Mouse (Mus musculus) gastrocnemius, postnatal 10 days (tissue): Measurements from ENCODE around the gene Pon3. TPM values are rescaled to one million over a fixed set of nuclear protein-coding genes. Genes with fewer than 3 reads are reported as not detected.

Experiments
- DNase-seq: peaks from one replicate; pipeline ENCODE4 v3.0.0; 2021; ENCODE audit warnings: mixed read lengths
- long read RNA-seq, 2 experiments: library from polyadenylated mRNA; stranded (forward); transcript quantifications; one replicate each; pipeline ENCODE4 v2.0.0; 2021
- total RNA-seq, 2 experiments: library from RNA; stranded (reverse); gene quantifications; 2 replicates each; pipeline ENCODE4 v1.2.3; 2021

The Pon3 gene
- total RNA-seq: 10 to 100 TPM; 17.0 to 24.2 TPM
- long read RNA-seq, experiment 1, partial matches to known transcripts: 1 of 7 reads
- long read RNA-seq, experiment 1, other reads (novel, unspliced or antisense): 3 of 7 reads
- long read RNA-seq, experiment 2, partial matches to known transcripts: 0 of 7 reads
- long read RNA-seq, experiment 2, other reads (novel, unspliced or antisense): 1 of 7 reads

DNA sequence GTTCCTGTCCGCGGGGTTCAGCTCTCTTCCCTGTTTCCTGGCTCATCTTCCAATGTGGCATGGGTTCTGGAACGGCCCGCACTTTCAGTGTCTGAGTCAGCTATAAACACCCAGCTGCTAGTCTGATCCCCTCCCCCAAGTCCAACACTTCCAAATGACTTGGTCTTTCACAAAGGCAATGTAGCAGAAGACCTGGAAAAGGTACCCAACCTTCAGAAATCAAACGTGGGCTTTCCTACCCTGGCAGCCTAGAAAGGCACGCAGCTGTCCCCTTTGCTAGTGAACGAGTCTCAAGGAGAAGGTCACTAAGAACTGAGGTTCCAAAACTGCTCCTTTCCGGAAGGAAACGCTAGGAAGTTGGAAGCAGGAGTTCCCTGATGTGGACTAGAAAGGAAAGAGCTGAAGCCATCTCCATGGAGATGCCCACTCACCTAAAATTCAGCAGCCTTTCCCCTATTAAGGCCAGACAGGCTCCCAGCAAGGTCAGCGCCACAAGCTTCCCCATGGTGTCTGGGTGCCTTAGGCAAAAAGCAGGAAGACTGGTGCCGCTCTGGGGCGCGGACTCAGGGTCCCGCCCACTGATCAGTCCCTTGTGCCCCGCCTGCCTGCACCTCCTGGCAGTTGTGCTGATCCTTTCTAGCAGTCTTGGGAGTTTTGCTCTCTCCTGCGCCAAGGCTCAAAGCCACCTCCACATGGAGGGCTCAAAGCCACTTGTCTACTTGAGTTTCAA, at the start of gene Pon3:
Pon3 (minus strand) TSS at position 565 of the 730 bp plus-strand sequence.
- peak; percentile 44 for DNase-seq

DNA sequence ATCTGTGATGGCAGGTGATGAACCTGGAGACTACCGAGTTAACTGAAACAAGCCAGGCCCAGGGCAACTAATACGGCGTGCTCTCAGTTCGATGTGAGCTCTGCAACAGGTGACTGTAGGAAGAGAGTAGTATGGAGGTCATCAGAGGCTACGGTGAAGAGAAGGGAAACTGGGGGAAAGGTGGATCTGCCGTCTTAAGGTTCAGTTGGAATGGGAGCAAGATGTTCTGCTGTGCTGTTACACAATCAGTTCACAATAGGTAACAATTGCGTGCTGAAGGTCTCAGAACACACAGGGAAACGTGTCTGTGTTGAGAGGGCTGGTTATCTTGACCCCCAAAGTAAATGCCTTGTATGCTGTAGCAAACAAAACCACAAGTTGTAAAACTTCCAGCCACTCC, 48.9 kb upstream of the Pon3 start:
- no peak for DNase-seq

DNA sequence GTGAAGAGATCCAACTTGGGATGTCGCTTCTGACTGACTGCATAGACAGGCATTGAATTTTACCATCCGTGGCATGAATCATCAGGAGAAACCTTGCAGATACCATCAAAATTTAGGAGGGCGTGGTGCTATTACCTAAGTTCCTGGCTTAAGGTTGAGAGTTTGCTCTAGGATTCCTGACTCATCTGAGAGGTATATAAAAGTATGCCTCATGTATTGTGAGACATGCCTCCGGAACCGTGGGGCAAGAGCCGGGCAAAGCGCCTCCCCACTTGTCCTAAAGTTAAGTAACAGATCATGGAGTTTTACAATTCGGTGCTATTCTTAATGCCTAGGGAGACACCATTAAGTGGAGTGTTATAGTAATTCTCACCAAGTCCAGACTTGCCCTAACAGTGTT, 44.5 kb upstream of the Pon3 start:
- DNase-seq: no peak

DNA sequence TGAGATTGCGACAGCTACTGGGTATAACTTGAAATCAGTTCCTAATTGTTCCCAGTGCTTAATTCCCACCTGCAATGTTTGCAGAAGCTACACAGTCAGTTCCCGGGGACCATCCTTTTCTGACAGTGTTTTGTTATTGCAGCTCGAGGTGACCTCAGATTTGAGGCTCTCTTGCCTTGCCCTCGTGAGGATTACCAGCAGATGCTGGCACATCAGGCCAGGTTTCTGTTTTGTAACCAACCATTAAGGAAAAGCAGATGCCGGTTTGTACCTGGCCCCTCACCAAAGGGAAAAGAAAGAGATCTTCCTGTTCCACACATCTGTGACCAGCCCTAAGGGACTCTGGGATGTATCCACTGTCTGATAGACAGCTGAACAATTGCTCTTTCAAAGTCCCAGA, 43.5 kb upstream of the Pon3 start:
- DNase-seq: no peak

DNA sequence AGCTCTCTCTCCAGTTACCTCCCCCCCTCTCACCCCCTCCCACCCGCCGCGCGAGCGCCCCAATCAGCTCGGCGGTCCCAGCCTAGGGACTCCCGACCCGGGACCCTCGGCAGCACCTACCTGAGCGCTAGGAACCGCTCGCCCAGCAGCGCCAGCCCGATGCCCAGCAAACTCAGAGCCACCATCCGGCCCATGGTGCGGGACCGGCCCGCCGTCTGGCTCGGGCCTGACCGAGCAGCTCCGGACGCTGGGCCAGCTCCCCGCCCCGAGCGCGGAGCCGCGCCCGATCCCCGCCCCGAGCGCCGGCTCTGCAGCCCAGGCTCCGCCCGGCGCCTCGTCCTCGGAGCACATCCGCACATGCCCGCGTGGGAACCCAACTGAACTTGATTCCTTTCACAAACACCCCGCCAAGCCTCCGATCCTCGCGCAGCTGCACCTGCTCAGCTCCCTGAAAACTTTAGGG, 42.0 kb upstream of the Pon3 start, which contains the start of gene Pon2:
Pon2 (minus strand) TSS at position 364 of the 463 bp plus-strand sequence.
- DNase-seq: peak; percentile 82

DNA sequence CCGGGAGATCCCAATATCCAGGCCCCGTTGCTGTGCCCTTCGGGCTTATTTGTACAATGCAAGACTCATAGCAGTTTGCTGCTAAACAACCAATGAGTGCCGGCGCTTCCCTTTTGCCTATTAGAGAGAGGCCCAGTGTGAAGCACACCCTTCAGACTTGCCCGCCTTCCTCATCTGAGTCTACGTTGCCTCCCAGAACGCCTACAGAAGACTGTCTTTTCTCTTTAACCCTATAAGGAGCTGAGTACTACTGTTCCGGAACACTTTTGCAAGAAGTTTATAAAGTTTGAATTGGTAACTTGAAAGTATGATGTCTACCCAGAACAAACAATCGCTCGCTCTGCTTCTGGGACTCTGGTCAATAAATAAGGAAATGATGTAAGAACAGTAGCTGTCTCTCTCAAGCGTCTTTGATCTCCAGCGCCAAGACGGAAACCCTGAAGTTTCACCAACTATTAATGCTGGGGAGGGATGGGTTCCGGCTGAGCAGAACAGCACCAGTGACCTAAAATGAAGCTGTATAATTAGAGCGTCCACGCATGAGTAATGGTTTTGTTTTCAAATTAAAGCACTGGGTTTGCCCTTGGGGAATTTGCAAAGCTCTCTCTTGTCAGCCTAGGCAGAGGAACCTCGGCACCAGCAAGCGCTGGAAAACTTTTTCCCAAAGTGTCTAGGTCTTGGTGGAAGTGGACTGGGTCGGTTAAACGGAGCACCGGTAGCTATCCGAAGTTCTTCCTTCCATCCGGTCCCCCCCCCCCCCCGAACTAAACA, 41.4 kb upstream of the Pon3 start:
- peak; percentile 15 for DNase-seq

DNA sequence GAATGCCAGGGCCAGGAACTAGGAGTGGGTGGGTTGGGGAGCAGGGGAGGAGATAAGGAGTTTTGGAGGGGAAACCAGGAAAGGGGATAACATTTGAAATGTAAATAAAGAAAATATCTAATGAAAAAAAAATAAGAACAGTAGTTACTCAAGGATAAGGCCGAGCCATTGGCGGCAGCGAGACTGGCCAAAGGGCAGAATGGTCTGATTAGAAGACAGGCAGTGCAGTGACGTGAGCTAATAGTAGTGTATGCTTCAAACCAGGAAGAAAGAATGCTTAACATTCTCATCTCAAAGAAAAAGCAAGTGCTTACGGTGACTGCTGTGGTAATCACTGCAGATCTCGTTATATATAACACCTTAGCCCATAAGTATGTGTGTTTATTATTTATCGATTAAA, 40.0 kb upstream of the Pon3 start:
- DNase-seq: no peak

DNA sequence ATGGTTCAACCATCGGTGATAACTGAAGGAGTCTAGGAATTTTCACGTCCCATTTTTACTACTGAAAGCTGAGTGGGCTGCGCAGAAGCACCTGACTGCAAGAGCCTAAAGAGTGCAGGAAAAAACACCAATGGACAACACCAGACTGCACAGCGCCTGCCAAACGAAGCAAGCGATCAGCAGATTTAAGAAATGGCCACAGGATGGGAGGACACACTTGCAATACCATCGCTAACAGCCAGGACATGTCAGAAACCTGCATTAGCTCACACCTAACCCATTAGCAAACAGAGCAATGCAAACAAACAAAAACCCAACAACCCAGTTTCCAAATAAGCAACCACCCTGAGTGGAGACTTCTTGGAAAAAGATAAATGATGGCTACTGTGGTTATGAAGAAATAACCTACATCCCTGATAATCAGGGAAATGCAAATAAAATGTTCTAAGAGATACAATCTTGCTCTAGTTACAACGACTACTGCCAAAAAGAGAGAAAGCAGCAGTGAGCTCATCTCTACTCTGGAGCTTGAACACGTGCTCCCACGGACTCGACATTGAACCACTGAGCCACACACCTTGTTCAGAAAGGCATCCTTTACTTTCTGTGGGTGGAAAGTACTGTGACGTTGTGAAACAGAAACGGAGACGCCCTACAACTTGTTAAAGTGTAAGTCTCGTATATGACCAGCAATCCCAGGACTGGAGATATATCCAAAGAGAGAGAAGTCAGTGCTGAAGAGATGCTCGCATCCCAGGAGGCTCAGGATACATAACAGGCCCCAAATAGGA, 38.8 kb upstream of the Pon3 start:
- no peak for DNase-seq

DNA sequence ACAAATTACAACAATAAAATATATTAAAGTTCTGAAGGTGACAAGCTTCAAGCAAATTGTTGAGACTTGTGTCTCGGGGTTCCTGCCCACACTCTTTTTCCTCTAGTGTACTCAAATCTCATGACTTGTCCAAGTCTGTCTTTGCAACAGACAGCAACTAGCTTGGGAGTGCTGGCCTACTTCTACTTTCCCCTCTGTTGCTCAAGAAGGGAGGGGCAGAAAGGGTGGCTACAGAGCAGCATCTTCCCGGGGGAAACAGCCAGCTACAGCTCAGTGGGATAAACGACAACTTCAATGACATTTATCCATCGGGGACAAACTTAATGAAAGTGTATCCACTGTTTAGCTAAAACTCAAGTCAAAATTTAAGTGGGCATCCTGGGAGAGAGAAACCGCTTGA, 36.8 kb upstream of the Pon3 start:
- DNase-seq: no peak

DNA sequence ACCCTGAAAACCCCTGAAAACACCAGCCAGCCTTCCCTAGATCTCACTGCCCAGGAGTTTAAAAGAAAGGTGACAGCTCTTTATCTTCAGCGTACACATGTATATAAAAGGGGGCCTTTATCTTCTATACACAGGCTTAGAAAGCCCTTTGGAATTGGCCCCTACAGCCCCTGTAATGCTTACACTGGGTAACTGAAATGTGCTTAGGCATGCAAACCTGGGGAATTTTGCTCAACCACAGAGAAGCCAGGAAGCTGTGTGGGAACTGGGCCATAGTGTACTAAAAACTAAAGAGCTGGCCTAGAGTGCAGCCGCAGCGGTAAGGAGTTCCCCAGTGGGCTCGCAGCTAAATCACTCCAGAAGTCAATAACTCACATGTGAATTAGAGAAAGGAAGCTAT, 35.4 kb upstream of the Pon3 start:
- DNase-seq: no peak

DNA sequence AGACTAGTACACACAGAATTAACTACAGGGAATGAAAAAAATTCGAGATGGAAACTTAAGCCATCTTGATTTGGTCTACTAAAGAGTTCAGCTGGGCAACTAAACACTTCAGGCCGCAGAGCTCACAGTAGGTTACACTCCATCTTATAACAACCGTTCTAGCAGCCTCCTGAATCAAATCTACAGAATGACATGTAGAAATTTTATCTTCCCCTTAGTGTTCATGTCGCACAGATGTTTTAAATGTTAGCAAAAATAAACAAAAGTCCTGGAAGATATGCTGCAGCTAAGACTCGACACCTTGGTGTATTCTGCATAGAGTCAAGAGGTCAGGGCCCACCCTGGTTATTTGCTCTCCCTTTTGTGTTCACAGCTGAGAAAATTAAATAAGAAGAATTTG, 31.8 kb upstream of the Pon3 start:
- no peak for DNase-seq

DNA sequence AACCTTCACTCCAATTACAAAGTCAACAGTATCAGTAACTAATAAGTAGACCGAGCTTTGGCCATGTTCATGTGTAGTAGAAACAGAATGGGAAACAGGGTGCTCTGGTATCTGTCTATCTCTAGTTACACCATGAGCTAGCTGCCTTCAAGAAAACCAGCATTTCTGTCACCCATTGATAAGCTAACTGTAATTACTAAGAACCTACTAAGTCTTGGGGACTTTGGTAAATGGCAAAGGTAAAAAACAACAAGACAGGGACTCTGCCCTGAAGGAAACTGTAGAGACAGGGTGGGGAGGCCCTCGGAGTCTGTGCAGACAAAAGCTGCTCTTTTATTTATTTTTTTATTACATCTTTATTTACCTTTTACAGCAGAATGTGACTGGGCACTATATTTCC, 31.3 kb upstream of the Pon3 start:
- DNase-seq: no peak

DNA sequence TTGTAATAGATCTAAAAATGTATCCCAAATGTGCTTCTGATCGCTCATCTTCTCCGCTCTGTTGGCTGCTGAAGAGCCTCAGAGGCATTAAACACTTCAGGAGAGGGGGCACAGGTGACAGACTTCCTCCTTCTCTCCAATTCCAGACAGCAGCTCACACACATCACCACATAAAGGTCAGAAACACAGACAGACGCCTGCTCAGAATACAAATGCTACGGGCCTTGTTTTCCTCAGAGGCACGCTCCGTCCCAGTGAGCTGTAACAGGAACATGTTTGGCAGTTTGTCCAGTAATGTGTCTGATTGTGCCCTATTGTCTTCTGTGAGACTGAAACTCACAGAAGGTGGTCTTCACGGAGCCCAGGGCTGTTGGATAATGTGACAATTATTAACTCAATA, 26.3 kb upstream of the Pon3 start:
- no peak for DNase-seq

DNA sequence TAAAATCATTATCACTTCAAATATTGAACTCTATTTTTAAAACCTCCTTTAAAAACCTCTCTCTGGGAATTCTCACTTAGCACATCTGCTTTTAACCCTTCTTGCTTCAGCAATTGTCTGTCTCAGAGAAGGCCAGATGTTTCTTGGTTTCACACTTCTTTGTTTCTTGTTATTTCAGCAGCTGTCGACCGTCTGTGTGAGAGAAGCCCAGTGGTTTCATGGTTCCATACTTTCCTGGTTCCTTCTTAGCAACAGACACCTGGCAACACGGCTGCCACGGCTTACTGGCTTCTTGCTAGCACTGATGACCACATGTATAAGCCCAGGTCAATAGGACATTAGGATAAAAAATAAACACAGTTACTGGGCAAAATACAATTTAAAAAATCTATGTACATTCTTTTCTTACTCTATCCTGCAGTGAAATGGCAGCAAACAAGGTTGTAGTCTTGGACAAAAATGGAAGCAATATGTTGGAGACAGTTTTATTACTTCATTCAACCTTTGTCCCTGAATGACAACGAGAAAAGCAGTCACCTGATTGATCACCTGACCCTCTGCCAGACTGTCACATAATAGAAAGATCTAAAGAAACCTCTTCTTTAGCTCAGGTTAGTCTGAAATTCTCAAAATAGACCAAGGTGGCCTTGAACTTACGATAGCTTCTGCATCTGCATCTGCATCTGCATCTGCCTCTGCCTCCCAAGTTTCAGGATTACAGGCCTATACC, 24.7 kb upstream of the Pon3 start:
- DNase-seq: no peak

DNA sequence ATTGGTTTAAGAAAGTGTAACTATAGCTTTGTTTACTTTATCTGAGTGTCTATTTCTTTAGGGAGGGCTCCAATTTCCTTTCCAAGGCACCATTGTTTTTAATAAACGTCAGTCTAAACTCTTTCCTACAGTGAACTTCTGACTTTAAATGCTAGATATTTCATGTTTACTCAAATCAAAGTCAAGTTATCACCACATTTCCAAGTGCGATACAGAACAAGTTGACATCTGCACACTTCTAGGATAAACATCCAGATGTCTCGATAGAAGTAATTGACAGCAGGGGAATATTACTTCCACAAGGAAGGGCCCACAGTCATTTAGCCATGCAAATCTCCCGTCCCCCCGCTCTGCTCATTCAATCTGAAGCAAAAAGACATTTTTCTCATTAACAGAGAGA, 21.9 kb upstream of the Pon3 start:
- no peak for DNase-seq

DNA sequence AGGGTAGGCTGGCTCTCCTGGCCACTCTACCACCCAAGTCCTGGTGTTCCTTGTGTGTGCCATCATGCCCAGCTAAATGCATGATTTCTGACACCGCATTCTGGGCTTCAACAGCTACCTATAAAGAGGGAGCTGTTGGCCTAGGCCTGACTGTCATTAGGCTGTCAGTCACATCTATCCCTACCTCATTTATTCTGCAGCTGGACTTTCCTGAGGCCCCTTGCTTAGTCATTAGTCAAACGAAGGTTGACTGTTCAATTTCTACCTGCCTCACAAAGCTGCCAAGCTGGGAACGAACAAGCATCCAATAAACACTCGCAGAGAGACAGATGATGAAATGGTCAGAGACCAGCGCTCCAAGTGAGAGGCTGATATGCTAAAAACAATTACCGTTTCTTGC, 13.6 kb upstream of the Pon3 start:
- DNase-seq: no peak

DNA sequence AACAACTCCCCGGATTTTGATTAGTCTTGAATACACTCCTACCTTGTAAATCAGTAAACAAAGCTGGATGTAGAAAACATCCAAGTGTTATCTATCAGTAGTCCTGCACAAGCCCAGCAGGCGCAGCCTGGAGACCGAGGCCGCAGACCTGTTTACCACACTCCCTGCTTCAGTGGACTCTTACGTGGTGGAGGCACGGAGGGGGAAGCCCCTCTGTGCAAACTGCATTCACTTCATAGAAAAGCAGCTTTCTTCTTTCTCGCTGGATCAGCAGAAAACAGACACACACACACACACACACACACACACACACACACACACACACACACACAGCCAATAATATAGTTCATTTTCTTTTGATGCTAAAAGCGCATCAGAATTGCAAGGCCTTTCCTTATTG, 8.7 kb upstream of the Pon3 start:
- DNase-seq: no peak

DNA sequence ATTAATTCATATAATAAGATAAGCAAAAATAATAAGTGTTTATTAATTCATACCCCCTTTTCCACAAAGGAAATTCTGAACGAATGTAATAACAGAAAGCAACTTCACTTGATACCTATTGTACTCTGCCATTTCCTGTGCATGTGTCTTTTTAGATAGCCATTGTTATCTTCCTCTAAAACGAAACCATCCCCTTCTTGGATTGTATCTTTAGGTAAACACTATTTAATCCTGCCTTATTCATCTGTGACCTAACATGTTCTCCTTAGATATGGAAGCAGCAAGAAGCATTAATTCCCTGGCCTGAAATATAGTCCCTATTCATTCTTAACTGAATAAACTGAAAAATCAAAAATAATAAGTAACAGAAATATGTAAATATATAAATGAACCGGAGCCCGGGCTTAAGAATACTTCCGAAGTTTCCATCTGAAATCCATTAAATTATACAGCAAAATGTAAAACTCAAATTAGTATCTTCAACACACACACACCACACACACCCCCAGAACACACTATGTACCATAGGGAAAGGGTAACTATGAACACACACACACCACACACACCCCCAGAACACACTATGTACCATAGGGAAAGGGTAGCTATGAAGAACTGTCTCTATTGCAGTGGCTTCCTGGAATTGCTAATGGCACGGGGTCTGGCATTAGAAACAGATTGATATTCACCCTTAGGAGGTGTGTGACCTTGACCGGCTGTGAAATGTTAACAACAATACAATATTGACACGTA, 7.3 kb upstream of the Pon3 start:
- DNase-seq: no peak

DNA sequence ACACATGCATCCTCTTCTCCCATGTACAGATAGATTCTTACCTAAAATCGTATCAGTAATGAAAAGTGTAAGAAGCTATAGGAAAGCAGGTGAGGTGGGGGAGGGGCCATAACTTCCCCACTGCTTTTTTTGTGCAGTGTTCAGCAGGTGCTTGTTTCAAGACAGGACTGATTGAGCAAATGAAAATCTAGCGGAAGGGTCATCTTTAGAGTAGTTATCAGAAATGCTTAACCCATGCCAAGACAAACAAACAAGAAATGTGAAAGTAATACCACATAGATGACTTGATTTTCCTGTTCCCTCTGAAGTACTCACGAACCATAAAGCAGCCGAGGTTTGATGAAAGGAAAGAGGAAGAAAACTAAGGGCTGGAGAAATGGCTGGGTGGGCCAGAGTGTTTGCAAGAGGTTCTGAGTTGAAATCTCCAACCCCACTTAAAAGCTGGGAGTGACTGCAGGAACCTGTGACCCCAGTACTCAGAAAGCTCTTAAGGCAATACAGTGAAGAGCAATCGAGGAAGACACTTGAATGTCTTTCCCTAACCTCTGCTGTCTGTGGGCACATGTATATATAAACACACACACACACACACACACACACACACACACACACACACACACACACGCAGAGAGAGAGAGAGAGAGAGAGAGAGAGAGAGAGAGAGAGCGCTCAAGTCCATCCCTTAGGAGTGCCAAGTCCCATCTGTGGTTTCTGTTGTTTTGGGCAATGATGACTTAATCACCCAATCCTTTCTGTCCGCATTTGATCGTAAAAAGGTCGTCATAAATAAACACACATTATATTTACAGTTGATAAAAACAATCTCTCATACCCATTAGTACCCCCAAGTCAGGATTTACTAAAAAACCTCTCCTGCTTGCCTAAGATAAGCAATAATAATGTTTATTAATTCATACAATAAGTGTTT, 6.5 kb upstream of the Pon3 start:
- DNase-seq: no peak

DNA sequence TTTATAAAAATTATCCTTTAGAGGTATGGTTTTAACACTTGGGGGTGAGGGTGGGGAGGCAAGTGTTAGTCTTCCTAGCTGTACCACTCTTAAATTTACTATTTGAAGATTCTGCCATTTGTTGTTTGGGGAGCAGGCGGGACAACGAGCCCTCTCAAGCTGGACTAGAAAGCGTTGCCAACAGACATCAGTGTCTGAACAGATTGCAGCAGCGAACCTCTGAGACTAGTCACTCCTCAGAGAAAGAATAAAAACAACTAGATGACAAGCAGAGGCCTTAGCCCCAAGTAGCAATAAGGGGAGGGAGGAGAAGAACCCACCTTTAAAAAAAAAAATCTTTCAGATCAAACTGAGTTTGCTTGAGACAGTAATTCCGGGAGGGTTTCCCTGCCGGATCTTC, 795 bp downstream of the Pon3 start:
- DNase-seq: no peak
